Mouse (Mus musculus) ovary, postnatal 36 days (tissue): Measurements from ENCODE around the gene Jph2.

Experiments
- DNase-seq: peaks from one replicate; pipeline ENCODE4 v3.0.0; 2022; ENCODE audit warnings: low spot score, mixed read lengths

Jph2 gene

GRCm38 (mm10) chr2:163360858-163361623 lies 36.8 kb downstream of the Jph2 start:
- no peak for DNase-seq

DNA sequence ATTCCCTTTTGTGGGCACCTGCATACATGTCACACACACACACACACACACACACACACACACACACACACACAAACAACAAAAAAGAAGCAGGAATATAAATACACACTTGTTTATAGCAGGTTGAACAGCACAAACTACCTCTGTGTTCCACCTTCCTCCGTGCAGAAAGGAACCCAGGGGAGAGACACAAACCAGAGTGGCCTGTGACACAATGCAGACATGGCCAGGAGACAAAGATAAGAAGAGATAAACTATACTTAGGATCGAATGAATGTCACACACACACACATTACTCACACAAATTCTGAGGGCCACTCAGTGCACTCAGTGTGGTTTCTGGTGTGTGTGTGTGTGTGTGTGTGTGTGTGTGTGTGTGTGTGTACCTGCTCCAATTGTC lies 38.5 kb downstream of the Jph2 start:
- DNase-seq: no peak

GRCm38 (mm10) chr2:163358662-163359061 lies 39.1 kb downstream of the Jph2 start:
- no peak for DNase-seq

- no peak for DNase-seq
Measured at GRCm38 (mm10) chr2:163356113-163356840, 41.5 kb downstream of the Jph2 start.

GRCm38 (mm10) chr2:163355666-163356065 lies 42.1 kb downstream of the Jph2 start:
- DNase-seq: no peak

DNA sequence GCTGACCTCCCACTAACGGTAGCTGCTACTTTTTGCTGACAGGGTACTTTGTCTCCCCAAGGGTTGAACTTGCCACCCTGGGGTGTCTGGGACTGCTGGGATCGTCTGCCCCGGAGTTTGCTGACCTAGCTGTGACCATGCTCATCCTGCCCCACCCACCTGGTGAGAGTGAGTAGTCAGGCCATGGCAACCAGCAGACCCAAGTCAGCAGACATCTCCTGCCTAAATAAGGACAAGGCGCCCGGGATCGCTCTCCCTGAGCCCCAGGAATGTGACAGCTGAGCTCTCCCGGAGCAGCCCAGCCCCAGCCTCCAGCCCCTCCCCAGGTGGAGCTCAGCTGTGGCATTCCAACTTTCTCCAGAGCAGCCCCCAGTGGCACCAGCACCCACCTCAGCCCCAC lies 44.1 kb downstream of the Jph2 start:
- no peak for DNase-seq

- DNase-seq: no peak
Measured at GRCm38 (mm10) chr2:163350443-163350842, 47.4 kb downstream of the Jph2 start.

DNA sequence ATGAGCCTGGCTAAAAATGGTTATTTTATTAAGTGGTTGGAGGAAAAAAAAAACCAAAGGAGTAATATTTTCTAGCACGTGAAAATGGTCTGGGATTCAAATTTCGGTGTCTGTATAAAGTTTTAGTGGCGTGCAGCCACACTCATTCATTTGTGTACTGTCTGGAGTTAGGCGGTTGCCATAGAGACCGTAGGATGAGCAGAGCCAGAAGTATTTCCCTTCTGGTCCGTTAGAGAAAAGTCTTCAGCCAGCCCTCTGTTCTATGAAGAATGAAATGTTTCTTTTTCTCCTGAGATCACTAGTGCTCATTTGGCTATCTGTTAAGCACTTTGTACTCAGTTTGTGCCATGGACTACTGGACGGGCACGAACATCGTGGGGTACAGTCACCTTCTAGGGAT lies 48.4 kb downstream of the Jph2 start:
- DNase-seq: no peak

GRCm38 (mm10) chr2:163348677-163349076 lies 49.1 kb downstream of the Jph2 start:
- no peak for DNase-seq

GRCm38 (mm10) chr2:163347517-163348184 lies 50.1 kb downstream of the Jph2 start:
- DNase-seq: no peak

DNA sequence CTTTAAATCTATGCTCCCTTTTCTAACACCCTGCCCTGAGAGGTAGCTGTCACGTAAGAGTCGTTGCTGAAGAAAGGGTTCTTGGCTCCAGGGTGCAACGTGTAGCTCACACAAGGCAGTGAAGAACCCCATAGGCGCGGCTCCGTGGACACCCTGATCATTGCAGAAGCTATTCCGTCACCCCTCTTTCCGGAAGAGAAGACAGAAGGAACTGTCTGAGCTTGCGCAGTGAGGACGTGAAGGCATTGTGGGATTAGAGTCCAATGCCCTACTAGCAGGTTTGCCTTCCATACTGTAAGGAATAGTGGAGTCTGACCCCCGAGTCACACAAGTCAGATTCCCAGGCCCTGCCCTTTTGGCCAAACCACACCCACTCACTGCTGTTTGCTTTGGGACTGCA lies 51.3 kb downstream of the Jph2 start:
- DNase-seq: no peak

- DNase-seq: no peak
Measured at GRCm38 (mm10) chr2:163344976-163345660, 52.7 kb downstream of the Jph2 start.

- no peak for DNase-seq
Measured at GRCm38 (mm10) chr2:163343671-163344070, 54.1 kb downstream of the Jph2 start.

DNA sequence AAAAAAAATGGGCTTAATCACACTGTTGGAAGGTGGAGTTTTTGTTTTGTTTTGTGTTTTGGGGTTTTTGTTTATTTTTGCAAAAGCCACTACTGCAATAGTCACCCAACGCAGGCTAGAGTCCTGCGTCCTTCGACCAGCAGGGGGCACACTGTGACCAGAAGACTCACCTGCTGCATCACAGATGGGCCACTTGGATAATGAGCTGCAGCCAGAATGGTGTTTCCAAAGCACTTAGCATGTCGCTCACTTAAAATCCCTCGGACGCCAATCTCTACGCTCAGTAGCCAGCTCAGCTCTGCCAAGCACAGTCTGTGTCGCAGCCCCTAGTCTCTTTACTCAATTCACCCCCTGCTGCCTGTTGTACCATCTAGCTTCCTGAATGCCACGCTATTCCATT lies 57.5 kb downstream of the Jph2 start:
- DNase-seq: peak; percentile 58

DNA sequence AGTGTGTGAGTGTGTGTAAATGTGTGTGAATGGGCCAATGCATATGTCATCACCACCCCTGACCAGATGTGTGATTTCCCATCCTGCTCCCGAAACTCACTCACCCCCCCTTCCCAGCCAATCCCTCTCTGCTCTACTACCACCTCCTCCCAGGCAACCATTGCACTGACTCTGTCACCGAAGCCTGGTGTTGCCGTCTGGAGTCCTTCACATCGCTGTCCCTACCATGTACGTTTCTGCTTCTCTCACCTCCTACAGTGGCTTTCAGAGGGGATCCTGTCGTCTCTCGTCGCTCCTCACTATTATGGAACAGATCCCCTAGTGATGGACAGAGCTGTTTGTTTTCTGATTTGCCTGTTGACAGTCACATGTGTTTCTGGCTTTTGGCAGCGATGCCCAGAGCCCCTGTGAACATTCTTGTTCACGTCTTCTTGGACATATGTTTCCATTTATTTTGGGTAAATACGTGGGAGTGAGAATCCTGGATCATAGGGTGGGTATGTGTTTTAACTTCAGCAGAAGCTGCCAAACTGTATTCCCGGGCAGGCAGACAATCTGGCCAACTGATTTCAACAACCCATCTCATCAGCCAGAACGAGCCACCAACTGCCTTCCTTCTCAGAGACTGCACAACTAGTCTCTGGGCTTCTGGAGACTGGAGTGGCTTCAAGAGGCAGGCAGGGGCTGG lies 65.3 kb downstream of the Jph2 start:
- no peak for DNase-seq

DNA sequence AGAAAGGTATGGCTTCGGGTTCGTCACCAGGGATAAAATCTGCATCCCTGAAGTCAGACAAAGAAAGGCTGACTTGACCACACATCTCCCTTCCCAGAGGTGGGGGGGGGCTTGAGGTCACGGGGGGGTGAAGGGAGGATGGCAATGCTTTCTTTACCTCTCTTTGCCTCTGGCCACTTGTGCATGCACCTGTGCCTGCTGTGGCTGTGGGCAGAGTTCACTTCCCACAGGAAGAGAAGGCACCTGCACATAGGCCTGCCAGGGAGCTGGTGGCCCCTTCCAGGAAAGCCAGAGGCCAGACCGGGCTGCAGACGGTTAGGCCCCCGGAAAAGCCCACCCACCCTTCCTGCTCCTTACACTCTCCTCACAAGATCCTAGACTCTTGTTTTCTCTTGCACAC lies 66.4 kb downstream of the Jph2 start:
- DNase-seq: no peak

DNA sequence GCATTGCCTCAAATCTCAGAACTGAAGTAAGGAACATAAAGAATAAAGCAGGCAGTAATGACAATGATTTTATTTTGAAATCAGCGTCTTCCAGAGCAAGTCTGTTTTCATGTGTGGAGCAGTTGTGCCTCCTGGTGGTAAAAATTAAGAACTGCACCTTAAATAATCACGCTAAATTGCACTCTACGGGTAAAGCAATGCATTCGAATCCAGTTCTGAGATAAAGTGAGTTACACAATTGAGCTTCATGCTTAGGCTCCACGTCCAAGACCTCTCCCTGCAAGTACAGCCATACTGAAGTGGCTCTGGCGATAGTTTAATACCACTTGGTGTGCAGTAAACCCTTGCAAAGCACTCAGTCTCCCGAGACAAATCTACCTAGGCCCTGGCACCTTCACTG lies 67.1 kb downstream of the Jph2 start:
- DNase-seq: no peak

- DNase-seq: no peak
Measured at GRCm38 (mm10) chr2:163323163-163323562, 74.6 kb downstream of the Jph2 start.

DNA sequence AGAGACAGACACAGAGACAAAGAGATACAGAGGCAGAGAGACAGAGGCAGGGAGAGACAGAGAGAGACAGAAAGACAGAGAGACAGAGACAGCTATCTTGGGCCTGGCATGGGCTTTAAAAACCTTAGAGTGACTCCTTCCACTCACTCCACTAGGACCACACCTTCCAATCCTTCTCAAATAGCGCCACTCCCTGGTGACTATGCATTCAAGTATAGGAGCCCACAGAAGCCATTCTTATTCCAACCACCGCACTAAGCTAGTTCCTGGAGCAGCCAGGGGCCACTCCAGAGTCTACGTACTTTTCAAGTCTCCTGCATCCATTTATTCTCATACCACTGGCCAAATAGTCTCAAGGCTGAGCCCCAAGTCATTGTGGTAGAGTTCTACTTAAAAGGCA lies 79.0 kb downstream of the Jph2 start:
- no peak for DNase-seq

- no peak for DNase-seq
Measured at GRCm38 (mm10) chr2:163317281-163317680, 80.5 kb downstream of the Jph2 start.

- no peak for DNase-seq
Measured at GRCm38 (mm10) chr2:163310163-163310688, 87.6 kb downstream of the Jph2 start.

- DNase-seq: no peak
Measured at GRCm38 (mm10) chr2:163309376-163309775, 88.4 kb downstream of the Jph2 start.
